Mouse (Mus musculus) limb, embryonic 10.5 days (tissue): ENCODE data around the gene Parp8. TPM values are rescaled to one million over a fixed set of nuclear protein-coding genes. Genes with fewer than 3 reads are reported as not detected.

Source experiments
- DNase-seq: peaks from one replicate; pipeline ENCODE4 v3.0.0-alpha.2; 2017; ENCODE audit warnings: low spot score
- H3K27ac ChIP-seq: fragments of 300-500 bp; sonication (generic); 2 replicates; pipeline ENCODE4 v1.5.1; 2016; ENCODE audit warnings: mild to moderate bottlenecking
- H3K27me3 ChIP-seq: fragments of 300-500 bp; sonication (generic); 2 replicates; pipeline ENCODE4 v1.6.1; 2016; ENCODE audit warnings: low read depth, mild to moderate bottlenecking; ENCODE audit not compliant: poor library complexity, severe bottlenecking
- H3K36me3 ChIP-seq: fragments of 300-500 bp; sonication (generic); 2 replicates; pipeline ENCODE4 v1.6.1; 2016; ENCODE audit warnings: mild to moderate bottlenecking, moderate library complexity
- H3K4me1 ChIP-seq: fragments of 300-500 bp; sonication (generic); 2 replicates; pipeline ENCODE4 v1.6.1; 2016
- H3K4me3 ChIP-seq: fragments of 300-500 bp; sonication (generic); 2 replicates; pipeline ENCODE4 v1.5.1; 2016; ENCODE audit warnings: mild to moderate bottlenecking, moderate library complexity
- H3K9me3 ChIP-seq: fragments of 300-500 bp; sonication (generic); replicated peaks from 2 replicates; pipeline ENCODE4 v1.6.1; 2016; ENCODE audit warnings: mild to moderate bottlenecking
- WGBS: fragments of 180-500 bp; shearing (Covaris S2); methylation state at CpG from one replicate; pipeline ENCODE4 v1.1.7; 2016; 5-methylcytosine and 5-hydroxymethylcytosine counted together
- polyA plus RNA-seq: library from polyadenylated mRNA; unstranded; fragments of >200 nt; fragmentation: Nextera tagmentation; extraction: Ambion mirVana; gene quantifications from 2 replicates; pipeline ENCODE4 v1.2.1, GENCODE M21; 2016

The Parp8 gene
- polyA plus RNA-seq, 1 experiment from 2014 or later = 14.7 TPM

GRCm38 (mm10) chr13:116972036-116972611, 53.2 kb downstream of the Parp8 start:
- H3K4me1 ChIP-seq = peaks cover 6% of the 10 kb centered on the region; the same call in 1 of the 2 replicates
- no peak overlapping the region for H3K4me3 ChIP-seq
- H3K27ac ChIP-seq = no peak overlapping the region
- no peaks in the 10 kb centered on the region for H3K27me3 ChIP-seq
- no peak for DNase-seq
- no peaks in the 10 kb centered on the region for H3K9me3 ChIP-seq
- 91% methylated on average over 7 of the region's 7 CpGs for WGBS
- no peaks in the 10 kb centered on the region for H3K36me3 ChIP-seq

DNA sequence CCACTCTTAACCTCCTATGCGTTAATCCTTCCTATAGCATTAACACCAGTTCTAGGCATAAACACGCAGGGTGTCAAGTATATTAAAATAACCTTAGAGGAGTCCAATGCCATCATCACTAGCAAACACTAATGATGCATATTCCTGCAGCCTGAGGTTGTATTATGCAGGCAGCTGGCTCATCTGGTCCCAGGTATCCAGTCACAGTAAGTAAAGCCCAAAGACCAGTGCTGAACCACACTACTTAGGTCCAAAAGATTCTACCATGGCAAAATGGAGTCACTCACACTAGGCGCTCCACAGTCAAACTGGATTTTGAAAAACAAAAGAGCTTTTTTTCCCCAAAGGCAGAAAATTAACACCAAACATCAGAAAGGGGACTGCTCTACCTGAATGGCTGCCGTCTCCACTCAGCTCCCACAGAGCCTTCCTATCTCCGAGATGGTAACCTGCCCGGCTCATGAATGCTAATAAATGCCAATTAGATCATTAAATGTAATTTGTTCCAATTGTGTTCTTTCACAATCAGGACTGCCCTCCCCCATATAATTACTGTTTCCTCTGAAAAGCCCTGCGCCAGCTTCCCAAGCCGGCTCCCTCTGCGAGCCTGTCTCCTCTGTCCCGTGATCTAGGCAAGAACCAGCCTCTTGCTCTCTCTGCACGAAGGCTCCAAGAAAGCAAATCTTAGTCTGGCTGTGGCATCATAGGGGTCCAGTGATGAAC, 54.5 kb downstream of the Parp8 start:
- 76% methylated on average over 11 of the region's 11 CpGs for WGBS
- Histone ChIP-seq H3K27ac (no peak overlapping the region), H3K9me3 (no peaks in the 10 kb centered on the region), H3K4me1 (peaks cover 10% of the 10 kb centered on the region; the same call in 1 of the 2 replicates), H3K4me3 (no peak overlapping the region), H3K27me3 (no peaks in the 10 kb centered on the region), H3K36me3 (no peaks in the 10 kb centered on the region)
- DNase-seq = no peak

DNA sequence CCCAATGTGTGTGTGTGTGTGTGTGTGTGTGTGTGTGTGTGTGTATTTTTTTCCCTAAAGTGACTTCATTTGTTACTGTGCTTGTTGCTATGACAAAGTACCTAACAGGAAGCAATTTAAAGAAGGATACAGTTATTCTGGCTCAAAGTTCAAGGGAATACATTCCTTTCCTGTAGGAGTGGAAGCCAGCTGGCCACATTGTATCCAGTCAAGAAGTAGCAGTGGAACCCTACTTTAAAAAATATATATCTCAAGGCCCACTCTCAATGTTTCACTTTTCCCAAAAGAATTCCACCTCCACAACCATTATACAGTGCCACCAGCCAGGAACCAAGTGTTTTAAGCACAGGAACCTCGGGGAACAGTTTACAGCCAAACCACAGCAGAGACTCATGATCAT, 55.7 kb downstream of the Parp8 start:
- no peak for DNase-seq
- 85% methylated on average over 1 of the region's 1 CpGs for WGBS

DNA sequence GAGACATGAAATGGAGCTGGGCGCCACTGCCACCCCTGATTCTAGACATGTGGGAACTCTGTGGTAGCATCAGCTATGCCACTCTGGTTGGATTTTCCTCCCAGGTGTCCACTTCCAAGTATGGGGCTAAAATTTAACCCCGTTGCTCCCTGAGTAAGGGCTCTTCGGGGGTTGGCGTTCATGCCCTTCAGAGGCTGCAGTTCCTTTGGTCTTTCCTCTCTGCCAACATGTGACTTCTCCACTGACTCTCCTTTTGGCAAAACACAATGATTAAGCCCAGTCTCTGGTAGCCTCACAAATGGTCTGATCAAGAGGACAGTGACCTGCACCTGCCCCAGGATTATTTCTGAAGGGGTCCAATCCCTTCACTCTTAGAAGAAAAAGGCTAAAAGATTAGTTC, 56.4 kb downstream of the Parp8 start:
- 93% methylated on average over 4 of the region's 4 CpGs for WGBS
- no peak for DNase-seq

More for the DNA sequence above, 55.7 kb downstream of the Parp8 start:
- no peaks in the 10 kb centered on the region for H3K27me3 ChIP-seq
- no peak overlapping the region for H3K4me3 ChIP-seq
- H3K4me1 ChIP-seq = peaks cover 12% of the 10 kb centered on the region; the same call in 1 of the 2 replicates
- H3K9me3 ChIP-seq = no peaks in the 10 kb centered on the region
- no peaks in the 10 kb centered on the region for H3K36me3 ChIP-seq
- H3K27ac ChIP-seq = no peak overlapping the region

DNA sequence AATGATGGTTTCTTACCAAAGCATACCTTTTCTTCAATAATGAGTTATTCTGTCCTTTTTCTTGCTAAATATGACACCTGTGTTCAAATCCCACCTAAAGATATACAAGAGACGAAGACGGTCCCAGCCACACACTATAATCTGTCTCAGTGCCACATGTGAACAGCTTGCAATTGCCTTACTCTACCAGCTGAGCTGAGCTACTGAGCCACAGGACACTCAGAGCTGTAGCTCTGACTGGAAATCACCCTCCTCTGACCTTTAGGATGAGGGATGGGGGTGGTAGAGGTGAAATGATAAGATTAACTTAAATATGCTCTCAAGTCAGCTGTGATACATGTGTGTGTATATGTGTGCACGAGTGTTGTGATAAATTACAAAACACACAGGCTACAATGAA, 57.9 kb downstream of the Parp8 start:
- peaks cover 32% of the 10 kb centered on the region for H3K4me1 ChIP-seq
- no peaks in the 10 kb centered on the region for H3K36me3 ChIP-seq
- 97% methylated on average over 3 of the region's 3 CpGs for WGBS
- no peak for DNase-seq
- H3K9me3 ChIP-seq = no peaks in the 10 kb centered on the region
- no peak overlapping the region for H3K27ac ChIP-seq
- no peaks in the 10 kb centered on the region for H3K27me3 ChIP-seq
- no peak overlapping the region for H3K4me3 ChIP-seq

More for the DNA sequence above, 56.4 kb downstream of the Parp8 start:
- Histone ChIP-seq H3K9me3 (no peaks in the 10 kb centered on the region), H3K27me3 (no peaks in the 10 kb centered on the region), H3K4me3 (no peak overlapping the region), H3K27ac (no peak overlapping the region), H3K4me1 (peaks cover 17% of the 10 kb centered on the region), H3K36me3 (no peaks in the 10 kb centered on the region)

DNA sequence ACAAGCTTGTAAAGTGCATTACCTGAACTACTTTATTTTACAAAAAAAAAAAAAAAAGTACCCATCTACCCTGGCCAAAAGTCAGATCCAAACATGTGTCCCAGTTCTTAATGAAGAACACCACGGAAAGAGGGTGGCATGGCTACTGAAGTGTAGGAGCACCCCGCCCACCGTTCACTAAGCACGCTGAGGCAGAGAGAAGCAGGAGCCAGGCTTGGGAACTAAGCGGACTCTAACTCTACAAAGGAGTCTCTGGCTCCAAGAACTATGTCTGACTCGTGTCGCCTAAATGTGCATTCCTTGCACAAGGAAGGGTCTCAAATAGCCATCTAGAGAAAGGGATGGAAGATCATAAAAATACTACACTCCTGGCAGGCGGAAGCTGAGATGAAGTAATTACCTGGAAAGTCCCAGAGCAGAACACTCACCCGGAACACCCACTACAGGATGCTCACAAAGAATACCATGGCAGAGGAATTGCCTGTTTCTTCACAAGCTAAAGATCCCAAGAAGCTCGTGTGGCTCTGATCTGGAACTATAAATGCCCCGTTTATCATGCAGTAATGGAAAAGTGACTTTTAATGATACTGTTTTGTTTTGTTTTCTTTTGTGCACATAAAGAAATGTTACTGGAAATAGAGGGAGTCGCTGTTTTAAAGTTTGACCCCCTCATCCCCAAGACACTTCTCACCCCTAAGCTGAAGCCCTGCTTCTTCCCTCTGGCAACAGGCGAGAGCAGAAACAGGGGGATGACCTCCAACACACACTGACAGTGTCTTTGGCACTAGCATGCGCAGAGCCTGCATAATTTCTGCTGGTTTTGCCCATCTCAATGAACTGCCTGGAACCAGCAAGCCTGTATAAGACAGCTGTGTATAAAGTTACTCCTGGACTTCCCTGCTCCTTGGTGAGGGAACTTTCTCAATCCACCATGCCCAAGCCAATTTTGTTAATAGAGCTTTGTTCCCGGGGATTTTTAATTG, 62.6 kb downstream of the Parp8 start:
- 74% methylated on average over 15 of the region's 15 CpGs for WGBS
- Histone ChIP-seq H3K36me3 (no peaks in the 10 kb centered on the region), H3K9me3 (no peaks in the 10 kb centered on the region), H3K27me3 (no peaks in the 10 kb centered on the region; the same call in 1 of the 2 replicates), H3K4me3 (no peak overlapping the region), H3K27ac (0 out of 2 replicates have a peak overlapping the region, but pooled peaks have one; percentile 46), H3K4me1 (peaks cover 44% of the 10 kb centered on the region)
- DNase-seq = no peak

GRCm38 (mm10) chr13:116958776-116959589, 66.4 kb downstream of the Parp8 start:
- Histone ChIP-seq H3K4me1 (peaks cover 37% of the 10 kb centered on the region), H3K27ac (no peak overlapping the region), H3K9me3 (no peaks in the 10 kb centered on the region), H3K36me3 (no peaks in the 10 kb centered on the region), H3K27me3 (no peaks in the 10 kb centered on the region; the same call in 1 of the 2 replicates), H3K4me3 (no peak overlapping the region)
- no peak for DNase-seq
- WGBS = 92% methylated on average over 7 of the region's 7 CpGs

DNA sequence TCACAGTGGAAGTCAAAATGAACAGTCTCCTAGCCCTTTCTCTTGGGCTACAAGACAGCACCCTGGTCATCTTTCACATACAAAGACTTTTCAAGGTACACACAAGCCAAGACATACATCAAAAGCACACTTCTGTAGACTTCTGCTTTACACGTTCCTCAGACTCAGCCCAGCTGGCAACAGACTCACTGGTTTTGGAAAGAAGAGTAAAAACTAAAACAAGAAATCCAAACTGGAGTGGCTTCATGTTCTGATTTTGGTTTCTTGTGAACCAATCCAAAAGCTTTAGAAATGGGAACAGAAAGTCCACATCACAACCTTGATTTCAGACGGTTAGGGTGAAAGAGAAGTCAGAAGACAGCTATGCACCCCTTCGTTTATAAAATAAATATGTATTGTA, 67.8 kb downstream of the Parp8 start:
- 90% methylated on average over 3 of the region's 3 CpGs for WGBS
- Histone ChIP-seq H3K9me3 (no peaks in the 10 kb centered on the region), H3K27ac (no peak overlapping the region), H3K27me3 (no peaks in the 10 kb centered on the region; the same call in 1 of the 2 replicates), H3K4me1 (peaks cover 23% of the 10 kb centered on the region), H3K4me3 (no peak overlapping the region), H3K36me3 (no peaks in the 10 kb centered on the region)
- no peak for DNase-seq

- Histone ChIP-seq H3K4me1 (peaks cover 4% of the 10 kb centered on the region; the same call in 1 of the 2 replicates), H3K27ac (no peak overlapping the region), H3K9me3 (no peaks in the 10 kb centered on the region), H3K4me3 (no peak overlapping the region), H3K27me3 (no peaks in the 10 kb centered on the region), H3K36me3 (no peaks in the 10 kb centered on the region)
- 91% methylated on average over 3 of the region's 3 CpGs for WGBS
- DNase-seq = no peak
Observed at GRCm38 (mm10) chr13:116951336-116951735, 74.0 kb downstream of the Parp8 start.

GRCm38 (mm10) chr13:116949527-116949926, 75.8 kb downstream of the Parp8 start:
- Histone ChIP-seq H3K27ac (no peak overlapping the region), H3K4me1 (no peaks in the 10 kb centered on the region), H3K27me3 (no peaks in the 10 kb centered on the region), H3K36me3 (no peaks in the 10 kb centered on the region), H3K9me3 (no peaks in the 10 kb centered on the region), H3K4me3 (no peak overlapping the region)
- WGBS = 87% methylated on average over 4 of the region's 4 CpGs
- no peak for DNase-seq

GRCm38 (mm10) chr13:116949056-116949455, 76.3 kb downstream of the Parp8 start:
- 96% methylated on average over 6 of the region's 6 CpGs for WGBS
- Histone ChIP-seq H3K4me3 (no peak overlapping the region), H3K27ac (no peak overlapping the region), H3K27me3 (no peaks in the 10 kb centered on the region), H3K36me3 (no peaks in the 10 kb centered on the region), H3K9me3 (no peaks in the 10 kb centered on the region), H3K4me1 (no peaks in the 10 kb centered on the region)
- DNase-seq = no peak

DNA sequence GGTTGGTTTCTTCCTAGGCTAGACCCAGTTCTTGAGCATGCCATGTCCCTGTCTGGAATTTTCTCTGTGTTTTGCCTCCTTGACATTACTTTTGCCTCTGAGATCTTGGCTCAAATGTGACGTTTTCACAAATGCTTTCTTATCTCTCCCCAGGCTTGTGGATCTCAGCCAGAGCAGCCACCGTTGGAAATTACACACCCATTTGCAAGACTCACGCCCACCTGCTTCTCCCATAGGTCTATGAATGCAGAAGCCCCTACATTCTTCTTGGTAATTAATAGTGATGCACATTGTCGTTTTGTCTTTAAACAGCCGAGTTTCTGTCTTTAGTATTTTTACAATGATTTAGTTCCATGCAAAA, 77.1 kb downstream of the Parp8 start:
- no peak overlapping the region for H3K27ac ChIP-seq
- DNase-seq = no peak
- no peaks in the 10 kb centered on the region for H3K9me3 ChIP-seq
- no peaks in the 10 kb centered on the region for H3K4me1 ChIP-seq
- WGBS = 82% methylated on average over 5 of the region's 5 CpGs
- H3K4me3 ChIP-seq = no peak overlapping the region
- H3K36me3 ChIP-seq = no peaks in the 10 kb centered on the region
- no peaks in the 10 kb centered on the region for H3K27me3 ChIP-seq
